Mouse (Mus musculus) limb, embryonic 11.5 days (tissue): ENCODE results near the gene B4galnt1. TPM values are rescaled to one million over a fixed set of nuclear protein-coding genes. Genes with fewer than 3 reads are reported as not detected.

ENCODE experiments used
- ATAC-seq: fragments of 200-750 bp; cut with Nextera tagmentation; 2 replicates; pipeline ENCODE4 v1.8.0; 2017; ENCODE audit warnings: low read depth; ENCODE audit not compliant: insufficient number of reproducible peaks, low FRiP score, low TSS enrichment
- DNase-seq: peaks from one replicate; pipeline ENCODE4 v3.0.0-alpha.2; 2015; ENCODE audit warnings: low spot score
- H3K27ac ChIP-seq: fragments of 300-500 bp; sonication (generic); replicated peaks from 2 replicates; pipeline ENCODE4 v1.5.1; 2014; ENCODE audit warnings: low read depth, mild to moderate bottlenecking, low read length
- H3K27me3 ChIP-seq: fragments of 300-500 bp; sonication (generic); 2 replicates; pipeline ENCODE4 v1.6.1; 2014; ENCODE audit warnings: mild to moderate bottlenecking, low read length, mixed read lengths; ENCODE audit not compliant: control insufficient read depth, insufficient read depth
- H3K36me3 ChIP-seq: fragments of 300-500 bp; sonication (generic); 2 replicates; pipeline ENCODE4 v1.6.1; 2014; ENCODE audit warnings: mild to moderate bottlenecking, low read length, moderate library complexity, mixed read lengths; ENCODE audit not compliant: control insufficient read depth, insufficient read depth
- H3K4me1 ChIP-seq: fragments of 300-500 bp; sonication (generic); 2 replicates; pipeline ENCODE4 v1.6.1; 2014; ENCODE audit warnings: low read length, mixed read lengths; ENCODE audit not compliant: control insufficient read depth, insufficient read depth
- H3K4me2 ChIP-seq: fragments of 300-500 bp; sonication (generic); 2 replicates; pipeline ENCODE4 v1.6.1; 2014; ENCODE audit warnings: low read depth, mild to moderate bottlenecking, moderate library complexity; ENCODE audit not compliant: severe bottlenecking
- H3K4me3 ChIP-seq: fragments of 300-500 bp; sonication (generic); 2 replicates; pipeline ENCODE4 v1.5.1; 2014; ENCODE audit warnings: low read depth, low read length
- H3K9ac ChIP-seq: fragments of 300-500 bp; sonication (generic); 2 replicates; pipeline ENCODE4 v1.6.1; 2014; ENCODE audit warnings: mild to moderate bottlenecking, low read length
- H3K9me3 ChIP-seq: fragments of 300-500 bp; sonication (generic); 2 replicates; pipeline ENCODE4 v1.6.1; 2016; ENCODE audit warnings: low read length; ENCODE audit not compliant: control insufficient read depth
- WGBS: fragments of 180-500 bp; shearing (Covaris S2); extraction: QIAGEN DNeasy Blood & Tissue Kit; methylation state at CpG from one replicate; pipeline ENCODE4 v1.1.7; 2014; 5-methylcytosine and 5-hydroxymethylcytosine counted together
- polyA plus RNA-seq: library from polyadenylated mRNA; unstranded; fragments of >200 nt; fragmentation: Nextera tagmentation; extraction: Ambion mirVana; gene quantifications from 2 replicates; pipeline ENCODE4 v1.2.1, GENCODE M21; 2014

Gene B4galnt1
- polyA plus RNA-seq, 1 experiment from 2014 or later, result 3.4 TPM

GRCm38 (mm10) chr10:127137896-127138295 is 27.1 kb upstream of the B4galnt1 start:
- Histone ChIP-seq H3K4me3 (no peak overlapping the region), H3K27ac (no peak overlapping the region), H3K9ac (no peak overlapping the region), H3K4me1 (no peaks in the 10 kb centered on the region), H3K4me2 (no peak overlapping the region), H3K9me3 (no peaks in the 10 kb centered on the region), H3K36me3 (no peaks in the 10 kb centered on the region), H3K27me3 (no peaks in the 10 kb centered on the region)
- 81% methylated on average over 3 of the region's 3 CpGs for WGBS
- DNase-seq (no peak), ATAC-seq (no peak)

GRCm38 (mm10) chr10:127138328-127139141 is 26.5 kb upstream of the B4galnt1 start:
- no peak overlapping the region for H3K9ac ChIP-seq
- no peaks in the 10 kb centered on the region for H3K36me3 ChIP-seq
- H3K27me3 ChIP-seq, result no peaks in the 10 kb centered on the region
- no peak overlapping the region for H3K4me3 ChIP-seq
- no peak overlapping the region for H3K27ac ChIP-seq
- DNase-seq (no peak), ATAC-seq (no peak)
- H3K4me2 ChIP-seq, result no peak overlapping the region
- 91% methylated on average over 18 of the region's 18 CpGs for WGBS
- no peaks in the 10 kb centered on the region for H3K4me1 ChIP-seq
- no peaks in the 10 kb centered on the region for H3K9me3 ChIP-seq

GRCm38 (mm10) chr10:127140971-127141370 is 24.1 kb upstream of the B4galnt1 start:
- Histone ChIP-seq H3K9ac (no peak overlapping the region), H3K4me2 (no peak overlapping the region), H3K27ac (no peak overlapping the region), H3K9me3 (no peaks in the 10 kb centered on the region), H3K4me1 (no peaks in the 10 kb centered on the region), H3K36me3 (no peaks in the 10 kb centered on the region), H3K27me3 (no peaks in the 10 kb centered on the region), H3K4me3 (no peak overlapping the region)
- 83% methylated on average over 11 of the region's 11 CpGs for whole genome bisulfite sequencing
- DNase-seq, result no peak
- no peak for ATAC-seq

GRCm38 (mm10) chr10:127141500-127141899 is 23.5 kb upstream of the B4galnt1 start:
- WGBS, result 73% methylated on average over 8 of the region's 8 CpGs
- H3K27me3 ChIP-seq, result no peaks in the 10 kb centered on the region
- DNase-seq (no peak), ATAC-seq (no peak)
- no peaks in the 10 kb centered on the region for H3K4me1 ChIP-seq
- H3K4me3 ChIP-seq, result no peak overlapping the region
- no peak overlapping the region for H3K4me2 ChIP-seq
- H3K9ac ChIP-seq, result no peak overlapping the region
- H3K36me3 ChIP-seq, result no peaks in the 10 kb centered on the region
- H3K27ac ChIP-seq, result no peak overlapping the region
- H3K9me3 ChIP-seq, result no peaks in the 10 kb centered on the region

GRCm38 (mm10) chr10:127143228-127143627 is 21.8 kb upstream of the B4galnt1 start:
- ATAC-seq, result no peak
- H3K27me3 ChIP-seq, result no peaks in the 10 kb centered on the region
- no peak overlapping the region for H3K27ac ChIP-seq
- no peak for DNase-seq
- 83% methylated on average over 8 of the region's 8 CpGs for WGBS
- H3K9me3 ChIP-seq, result no peaks in the 10 kb centered on the region
- H3K9ac ChIP-seq, result no peak overlapping the region
- H3K4me2 ChIP-seq, result no peak overlapping the region
- no peaks in the 10 kb centered on the region for H3K36me3 ChIP-seq
- H3K4me3 ChIP-seq, result no peak overlapping the region
- H3K4me1 ChIP-seq, result no peaks in the 10 kb centered on the region

- no peaks in the 10 kb centered on the region for H3K4me1 ChIP-seq
These were observed 20.5 kb upstream of the B4galnt1 start for GRCm38 (mm10) chr10:127144536-127144935.

GRCm38 (mm10) chr10:127145303-127145702 is 19.7 kb upstream of the B4galnt1 start:
- Histone ChIP-seq H3K36me3 (no peaks in the 10 kb centered on the region), H3K9me3 (no peaks in the 10 kb centered on the region), H3K27me3 (no peaks in the 10 kb centered on the region), H3K4me3 (no peak overlapping the region), H3K9ac (no peak overlapping the region), H3K4me2 (no peak overlapping the region), H3K4me1 (no peaks in the 10 kb centered on the region), H3K27ac (no peak overlapping the region)
- WGBS, result 92% methylated on average over 5 of the region's 5 CpGs
- DNase-seq (no peak), ATAC-seq (no peak)

More at GRCm38 (mm10) chr10:127144536-127144935, 20.5 kb upstream of the B4galnt1 start:
- no peak overlapping the region for H3K9ac ChIP-seq
- WGBS, result 90% methylated on average over 7 of the region's 7 CpGs
- no peak overlapping the region for H3K4me2 ChIP-seq
- no peak overlapping the region for H3K27ac ChIP-seq
- H3K36me3 ChIP-seq, result no peaks in the 10 kb centered on the region
- H3K27me3 ChIP-seq, result no peaks in the 10 kb centered on the region
- ATAC-seq (no peak), DNase-seq (no peak)
- H3K4me3 ChIP-seq, result no peak overlapping the region
- no peaks in the 10 kb centered on the region for H3K9me3 ChIP-seq

- Histone ChIP-seq H3K27me3 (no peaks in the 10 kb centered on the region), H3K9me3 (no peaks in the 10 kb centered on the region), H3K36me3 (no peaks in the 10 kb centered on the region), H3K4me2 (no peak overlapping the region), H3K4me3 (no peak overlapping the region), H3K27ac (no peak overlapping the region), H3K4me1 (no peaks in the 10 kb centered on the region), H3K9ac (no peak overlapping the region)
- no peak for DNase-seq
- ATAC-seq, result no peak
- 83% methylated on average over 6 of the region's 6 CpGs for WGBS
These were observed 17.9 kb upstream of the B4galnt1 start for GRCm38 (mm10) chr10:127147135-127147534.

GRCm38 (mm10) chr10:127150471-127150872 is 14.6 kb upstream of the B4galnt1 start:
- no peak overlapping the region for H3K9ac ChIP-seq
- WGBS, result 78% methylated on average over 4 of the region's 4 CpGs

More at GRCm38 (mm10) chr10:127150471-127150872, 14.6 kb upstream of the B4galnt1 start:
- ATAC-seq, result no peak
- DNase-seq, result no peak
- Histone ChIP-seq H3K4me2 (no peak overlapping the region), H3K4me3 (no peak overlapping the region), H3K4me1 (no peaks in the 10 kb centered on the region), H3K9me3 (no peaks in the 10 kb centered on the region), H3K36me3 (no peaks in the 10 kb centered on the region), H3K27ac (no peak overlapping the region), H3K27me3 (no peaks in the 10 kb centered on the region)
